Mouse (Mus musculus) kidney, adult 2 months (tissue): ENCODE results near the gene Adtrp.

Experiments
- CTCF ChIP-seq: fragments of 200-500 bp; conservative IDR thresholded peaks from 2 replicates; pipeline ENCODE4 v1.5.1; 2011; ENCODE audit warnings: low read depth, mild to moderate bottlenecking, control low read depth, low read length, moderate library complexity, mixed read lengths; ENCODE audit not compliant: insufficient read depth, insufficient read length
- POLR2A ChIP-seq: fragments of 200-500 bp; IDR thresholded peaks from one replicate; pipeline ENCODE4 v1.6.1; 2011; ENCODE audit warnings: low read depth, low read length, control low read depth

- TF ChIP-seq CTCF (no peak), POLR2A (no peak)
Observed at GRCm38 (mm10) chr13:41865071-41865470, 17.6 kb upstream of the Adtrp start.
